Mouse (Mus musculus): Measurements from ENCODE around the gene Gal.

DNA sequence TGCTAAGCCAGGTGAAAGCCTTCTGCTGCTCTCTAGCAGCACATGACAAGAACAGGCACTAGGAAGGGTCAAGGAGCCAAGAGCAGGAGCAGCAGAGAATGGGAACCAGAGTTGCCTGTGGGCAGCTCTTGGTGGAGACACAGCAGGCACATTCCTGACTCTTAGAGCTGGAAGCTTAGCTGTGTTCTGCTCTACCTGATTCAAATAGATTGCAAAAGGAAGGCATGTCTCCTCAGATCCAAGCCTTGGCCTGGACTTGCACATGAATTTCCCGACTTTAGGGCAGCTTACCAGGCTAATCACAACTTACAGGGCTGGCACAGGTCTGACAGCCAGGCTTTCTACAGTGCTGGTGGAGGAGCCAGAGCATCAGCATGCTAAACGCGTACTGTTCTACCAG, 45.6 kb upstream of the Gal start:
- TF ChIP-seq CTCF (IDR thresholded peaks at IDR 0.05; ENCODE audit: low read depth) (no peak), EP300 (IDR thresholded peaks at IDR 0.05; ENCODE audit: low read depth) (no peak)

Data from liver, postnatal 0 days (tissue).